ENCODE assay signal across 13 mouse cellular contexts in genomic region chr9:121071050-121071449, GRCm38 (mm10).
A peak's percentile ranks its signal among the peaks of the same experiment; 100 is the strongest.
DNase-seq lines count a peak whose midpoint lies in the region; ATAC-seq and TF ChIP-seq lines count a peak whose summit lies in the region.
"Had no signal": no experiment of that assay in that cellular context is flagged by ENCODE, and none has a peak within 500 bp of the region (broad histone marks: within the 10 kb centered on the region; RNA-seq: fewer than 3 reads in every experiment).

No protein-coding gene starts in this region.

- H3K4me3 ChIP-seq in heart, embryonic 10.5 days: no peak overlapping the region
- H3K4me3 ChIP-seq in lung, embryonic 16.5 days (ENCODE audit: low read length): no peak overlapping the region
- no peak overlapping the region for H3K4me3 ChIP-seq in lung, adult 2 months (replicated peaks; ENCODE audit: extremely low read depth, low read depth, low read length)
- H3K4me3 ChIP-seq: forebrain, embryonic 13.5 days; hindbrain, embryonic 12.5 days; limb, embryonic 13.5 days had no signal

- WGBS in heart, embryonic 10.5 days: 79% methylated on average over 11 of the region's 11 CpGs
- WGBS in lung, embryonic 16.5 days: 60% methylated on average over 11 of the region's 11 CpGs
- 74% methylated on average over 11 of the region's 11 CpGs for WGBS in lung, adult 2 months

- no peaks in the 10 kb centered on the region for H3K9me3 ChIP-seq in heart, embryonic 10.5 days
- H3K9me3 ChIP-seq in lung, embryonic 16.5 days (ENCODE audit: control insufficient read depth, low read length): no peaks in the 10 kb centered on the region
- H3K9me3 ChIP-seq: forebrain, embryonic 13.5 days; hindbrain, embryonic 12.5 days; limb, embryonic 13.5 days had no signal

- peaks cover 19% of the 10 kb centered on the region for H3K4me1 ChIP-seq in heart, embryonic 10.5 days
- no peaks in the 10 kb centered on the region; the same call in 1 of the 2 replicates for H3K4me1 ChIP-seq in lung, embryonic 16.5 days (replicated peaks; ENCODE audit: control insufficient read depth, insufficient read depth, low read length)
- H3K4me1 ChIP-seq in lung, adult 2 months (ENCODE audit: control insufficient read depth, insufficient read depth, low read length): no peaks in the 10 kb centered on the region

- H3K9ac ChIP-seq in lung, embryonic 16.5 days (ENCODE audit: low read length): no peak overlapping the region
- H3K9ac ChIP-seq: forebrain, embryonic 13.5 days; hindbrain, embryonic 12.5 days; limb, embryonic 13.5 days had no signal

- H3K4me2 ChIP-seq in lung, embryonic 16.5 days (ENCODE audit: low read depth, low read length): no peak overlapping the region
- H3K4me2 ChIP-seq: forebrain, embryonic 13.5 days; hindbrain, embryonic 12.5 days; limb, embryonic 13.5 days had no signal

- ATAC-seq in lung, embryonic 16.5 days (ENCODE audit: low read depth): peak; percentile 77
- ATAC-seq in activated CD4-positive, CD25-positive, alpha-beta regulatory T cell, adult 4 months: no peak
- ATAC-seq in erythroid progenitor cell, adult 5-6 weeks (replicated peaks; ENCODE audit: low FRiP score, poor library complexity, severe bottlenecking): no peak
- ATAC-seq: forebrain, embryonic 13.5 days had no signal

- no peak for TF ChIP-seq POLR2A in lung, adult 2 months (IDR thresholded peaks at IDR 0.05; ENCODE audit: borderline replicate concordance, extremely low read depth, low read depth, low read length)

- TF ChIP-seq CTCF in lung, adult 2 months (IDR thresholded peaks at IDR 0.05; ENCODE audit: insufficient read depth, low read length): no peak

- H3K27me3 ChIP-seq in heart, embryonic 10.5 days (ENCODE audit: insufficient read depth, poor library complexity, severe bottlenecking): no peaks in the 10 kb centered on the region
- H3K27me3 ChIP-seq in lung, embryonic 16.5 days (ENCODE audit: control insufficient read depth, insufficient read depth, low read depth, low read length): no peaks in the 10 kb centered on the region
- H3K27me3 ChIP-seq: forebrain, embryonic 13.5 days; hindbrain, embryonic 12.5 days had no signal

- no peaks in the 10 kb centered on the region for H3K36me3 ChIP-seq in heart, embryonic 10.5 days
- no peaks in the 10 kb centered on the region for H3K36me3 ChIP-seq in lung, embryonic 16.5 days (ENCODE audit: control insufficient read depth, insufficient read depth, low read length)
- H3K36me3 ChIP-seq: hindbrain, embryonic 12.5 days; limb, embryonic 13.5 days had no signal

- no peak overlapping the region for H3K27ac ChIP-seq in heart, embryonic 10.5 days
- H3K27ac ChIP-seq in lung, embryonic 16.5 days (ENCODE audit: low read length): no peak overlapping the region
- H3K27ac ChIP-seq: forebrain, embryonic 13.5 days; hindbrain, embryonic 12.5 days; limb, embryonic 13.5 days had no signal

- DNase-seq in heart, adult 11 months: peak; percentile 90
- no peak for DNase-seq in heart, embryonic 10.5 days (ENCODE audit: low spot score)
- no peak for DNase-seq in lung, adult 2 months
- peak; percentile 42 for DNase-seq in adrenal gland, adult 8-10 months
- DNase-seq in heart, postnatal 4 days: peak; percentile 79
- DNase-seq: cerebellum, adult 18-20 months; gastrocnemius, postnatal 14 days had no signal

Comparison
In these comparisons a context has a peak if more than half of its experiments do, and no peak if none do; other contexts are left out.
1. DNase-seq: peak in heart, adult 11 months (single experiment), adrenal gland, adult 8-10 months (single experiment) and heart, postnatal 4 days (single experiment); none in heart, embryonic 10.5 days (single experiment) and lung, adult 2 months (single experiment).